Mouse (Mus musculus): ENCODE data around the gene Zfp933. TPM values are rescaled to one million over a fixed set of nuclear protein-coding genes. Genes with fewer than 3 reads are reported as not detected.
"Not testable (repeated sequence)": the region's sequence is repeated elsewhere in the genome, so short reads cannot be mapped to it uniquely, and the experiment has no call there.

Gene Zfp933
- polyA plus RNA-seq, 1 experiment, result 1.5 TPM

DNA sequence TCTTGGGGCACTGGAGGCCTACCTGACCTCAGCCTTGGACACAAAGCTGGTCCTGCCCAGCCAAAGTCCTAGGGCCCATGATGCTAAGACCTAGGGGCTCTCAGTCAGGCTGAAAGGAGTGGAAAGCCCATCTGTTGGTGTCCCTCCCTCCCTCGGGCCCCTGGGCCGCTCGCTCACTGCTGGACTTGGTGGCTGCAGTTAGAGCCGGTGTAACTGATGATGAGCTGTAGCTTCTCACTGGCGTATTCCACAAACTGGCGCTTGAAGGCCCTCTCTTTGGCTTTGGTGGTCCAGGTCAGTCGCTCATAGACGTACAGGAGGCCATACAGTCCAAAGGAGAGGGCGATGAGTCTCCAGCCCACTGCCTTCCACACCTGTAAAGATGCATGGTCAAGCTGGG lies 30.4 kb upstream of the Zfp933 start:
- Histone ChIP-seq H3K27ac (ENCODE audit: control insufficient read depth, insufficient read depth, low read length) (no peak overlapping the region), H3K27me3 (ENCODE audit: control insufficient read depth, insufficient read depth, low read length) (no peaks in the 10 kb centered on the region), H3K36me3 (ENCODE audit: control insufficient read depth, insufficient read depth, low read length) (peaks cover 55% of the 10 kb centered on the region), H3K4me1 (replicated peaks; ENCODE audit: control insufficient read depth, insufficient read depth, low read length) (no peaks in the 10 kb centered on the region; the same call in 1 of the 2 replicates), H3K4me3 (ENCODE audit: control insufficient read depth, insufficient read depth, low read length) (no peak overlapping the region)
- TF ChIP-seq CTCF (IDR thresholded peaks at IDR 0.05; ENCODE audit: borderline replicate concordance, control insufficient read depth, extremely low read depth, insufficient read depth, low read length, poor library complexity) (no peak), POLR2A (IDR thresholded peaks at IDR 0.05; ENCODE audit: control insufficient read depth, extremely low read depth, insufficient read depth, low read length, poor library complexity) (no peak)
- 95% methylated on average over 9 of the region's 9 CpGs for WGBS
- no peak for DNase-seq

DNA sequence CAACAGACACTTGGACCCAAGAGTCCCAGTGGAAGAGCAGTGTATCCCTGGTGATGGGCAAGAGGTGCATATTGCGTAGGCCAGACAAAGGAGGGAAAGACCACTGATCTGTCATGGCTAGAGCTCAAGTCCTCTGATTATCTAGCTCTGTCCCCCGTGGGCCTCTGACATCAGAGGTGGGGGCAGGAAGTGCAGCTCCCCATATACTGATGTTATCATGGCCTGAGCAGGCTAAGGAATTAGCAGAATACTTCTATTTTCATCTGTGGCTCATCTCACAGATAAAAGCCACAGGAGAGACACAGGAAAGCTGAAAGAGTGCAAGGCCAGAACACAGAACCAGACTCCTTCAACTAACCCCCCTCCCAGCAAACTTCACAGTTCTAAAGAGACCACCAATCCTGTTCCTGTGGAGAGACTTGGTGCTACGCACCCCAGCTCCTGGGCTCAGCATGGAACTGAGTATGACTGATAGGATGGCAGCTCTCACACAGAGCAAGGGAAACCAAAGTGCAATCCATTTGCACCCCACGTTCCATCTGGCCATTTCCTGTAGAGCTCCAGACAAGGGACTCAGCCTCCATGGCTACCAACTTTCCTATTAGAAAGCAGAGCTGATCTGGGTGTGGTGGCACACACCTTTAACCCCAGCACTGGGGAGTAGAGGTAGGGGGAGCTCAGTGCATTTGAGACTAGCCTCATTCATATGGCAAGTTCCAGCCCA lies 27.8 kb upstream of the Zfp933 start:
- 60% methylated on average over 4 of the region's 4 CpGs for WGBS
- H3K4me3 ChIP-seq (ENCODE audit: control insufficient read depth, insufficient read depth, low read length), result no peak overlapping the region
- H3K27me3 ChIP-seq (ENCODE audit: control insufficient read depth, insufficient read depth, low read length), result no peaks in the 10 kb centered on the region
- DNase-seq, result no peak
- TF ChIP-seq POLR2A (IDR thresholded peaks at IDR 0.05; ENCODE audit: control insufficient read depth, extremely low read depth, insufficient read depth, low read length, poor library complexity) (no peak), CTCF (IDR thresholded peaks at IDR 0.05; ENCODE audit: borderline replicate concordance, control insufficient read depth, extremely low read depth, insufficient read depth, low read length, poor library complexity) (no peak)
- H3K36me3 ChIP-seq (ENCODE audit: control insufficient read depth, insufficient read depth, low read length), result peaks cover 47% of the 10 kb centered on the region
- H3K27ac ChIP-seq (ENCODE audit: control insufficient read depth, insufficient read depth, low read length), result no peak overlapping the region
- H3K4me1 ChIP-seq (replicated peaks; ENCODE audit: control insufficient read depth, insufficient read depth, low read length), result no peaks in the 10 kb centered on the region; the same call in 1 of the 2 replicates

DNA sequence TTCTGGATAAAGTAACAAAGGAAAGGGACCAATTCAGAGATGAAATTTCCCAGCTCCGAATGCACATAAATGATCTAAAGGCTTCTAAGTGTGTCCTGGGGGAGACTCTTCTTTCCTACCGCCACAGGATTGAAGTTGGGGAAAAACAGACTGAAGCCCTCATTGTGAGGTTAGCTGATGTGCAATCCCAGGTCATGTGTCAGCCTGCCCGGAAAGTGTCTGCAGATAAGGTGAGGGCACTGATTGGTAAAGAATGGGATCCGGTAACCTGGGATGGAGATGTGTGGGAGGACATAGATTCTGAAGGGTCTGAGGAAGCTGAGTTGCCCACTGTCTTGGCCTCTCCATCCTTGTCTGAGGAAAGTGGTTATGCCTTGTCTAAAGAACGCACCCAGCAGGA lies 21.1 kb upstream of the Zfp933 start:
- TF ChIP-seq CTCF (IDR thresholded peaks at IDR 0.05; ENCODE audit: borderline replicate concordance, control insufficient read depth, extremely low read depth, insufficient read depth, low read length, poor library complexity), result no peak
- TF ChIP-seq POLR2A (IDR thresholded peaks at IDR 0.05; ENCODE audit: control insufficient read depth, extremely low read depth, insufficient read depth, low read length, poor library complexity), result no peak
- DNase-seq, result no peak
- Histone ChIP-seq H3K27me3 (ENCODE audit: control insufficient read depth, insufficient read depth, low read length) (no peaks in the 10 kb centered on the region), H3K4me3 (ENCODE audit: control insufficient read depth, insufficient read depth, low read length) (peak overlapping the region; percentile 81), H3K4me1 (replicated peaks; ENCODE audit: control insufficient read depth, insufficient read depth, low read length) (peaks cover 10% of the 10 kb centered on the region), H3K27ac (ENCODE audit: control insufficient read depth, insufficient read depth, low read length) (no peak overlapping the region), H3K36me3 (ENCODE audit: control insufficient read depth, insufficient read depth, low read length) (peaks cover 18% of the 10 kb centered on the region)
- WGBS, result 20% methylated on average over 5 of the region's 5 CpGs

DNA sequence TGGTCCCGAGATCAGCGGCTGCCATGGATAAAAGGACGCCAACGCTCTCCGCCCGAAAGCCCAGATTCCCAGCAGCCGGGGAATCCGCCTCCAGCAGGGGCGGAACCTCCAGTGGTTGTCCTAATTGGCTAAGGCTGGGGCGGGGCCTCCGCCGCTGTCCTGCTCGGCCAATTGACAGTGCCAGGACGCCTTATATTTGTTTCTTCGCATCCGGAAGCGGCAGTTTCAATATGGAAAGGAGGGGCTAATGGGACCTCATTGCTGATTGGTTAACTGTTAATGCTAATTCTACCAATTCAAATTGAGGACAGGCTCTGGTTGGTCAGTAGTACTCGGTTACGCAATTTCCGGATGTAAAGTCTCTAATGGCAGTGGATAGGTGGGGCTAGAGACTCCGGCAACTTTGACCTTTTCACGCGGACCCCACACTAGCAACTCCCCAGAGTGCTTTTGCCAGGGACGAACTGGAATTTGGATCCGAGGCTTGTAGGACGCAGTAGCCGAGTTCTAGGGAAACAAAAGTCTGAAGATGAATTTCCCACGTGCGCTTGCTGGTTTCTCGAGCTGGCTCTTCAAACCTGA lies 20.4 kb upstream of the Zfp933 start, which contains the start of the genes Miip and Fv1:
TSS of gene Miip (minus strand) at position 367 of the 582 bp plus-strand sequence.
TSS of gene Fv1 (plus strand) at position 530 of the 582 bp plus-strand sequence.
- Histone ChIP-seq H3K27me3 (ENCODE audit: control insufficient read depth, insufficient read depth, low read length) (no peaks in the 10 kb centered on the region), H3K4me1 (replicated peaks; ENCODE audit: control insufficient read depth, insufficient read depth, low read length) (peaks cover 10% of the 10 kb centered on the region), H3K36me3 (ENCODE audit: control insufficient read depth, insufficient read depth, low read length) (peaks cover 15% of the 10 kb centered on the region), H3K27ac (ENCODE audit: control insufficient read depth, insufficient read depth, low read length) (peak within 1 kb of the TSS; percentile 55), H3K4me3 (ENCODE audit: control insufficient read depth, insufficient read depth, low read length) (peak within 1 kb of the TSS; percentile 81)
- peak; percentile 90 for DNase-seq
- WGBS, result under 1% methylated on average over 30 of the region's 30 CpGs
- TF ChIP-seq POLR2A (IDR thresholded peaks at IDR 0.05; ENCODE audit: control insufficient read depth, extremely low read depth, insufficient read depth, low read length, poor library complexity) (peak; percentile 36; the same call in 1 of the 2 replicates), CTCF (IDR thresholded peaks at IDR 0.05; ENCODE audit: borderline replicate concordance, control insufficient read depth, extremely low read depth, insufficient read depth, low read length, poor library complexity) (0 out of 2 replicates have a peak, but pooled peaks have one; percentile 42)

DNA sequence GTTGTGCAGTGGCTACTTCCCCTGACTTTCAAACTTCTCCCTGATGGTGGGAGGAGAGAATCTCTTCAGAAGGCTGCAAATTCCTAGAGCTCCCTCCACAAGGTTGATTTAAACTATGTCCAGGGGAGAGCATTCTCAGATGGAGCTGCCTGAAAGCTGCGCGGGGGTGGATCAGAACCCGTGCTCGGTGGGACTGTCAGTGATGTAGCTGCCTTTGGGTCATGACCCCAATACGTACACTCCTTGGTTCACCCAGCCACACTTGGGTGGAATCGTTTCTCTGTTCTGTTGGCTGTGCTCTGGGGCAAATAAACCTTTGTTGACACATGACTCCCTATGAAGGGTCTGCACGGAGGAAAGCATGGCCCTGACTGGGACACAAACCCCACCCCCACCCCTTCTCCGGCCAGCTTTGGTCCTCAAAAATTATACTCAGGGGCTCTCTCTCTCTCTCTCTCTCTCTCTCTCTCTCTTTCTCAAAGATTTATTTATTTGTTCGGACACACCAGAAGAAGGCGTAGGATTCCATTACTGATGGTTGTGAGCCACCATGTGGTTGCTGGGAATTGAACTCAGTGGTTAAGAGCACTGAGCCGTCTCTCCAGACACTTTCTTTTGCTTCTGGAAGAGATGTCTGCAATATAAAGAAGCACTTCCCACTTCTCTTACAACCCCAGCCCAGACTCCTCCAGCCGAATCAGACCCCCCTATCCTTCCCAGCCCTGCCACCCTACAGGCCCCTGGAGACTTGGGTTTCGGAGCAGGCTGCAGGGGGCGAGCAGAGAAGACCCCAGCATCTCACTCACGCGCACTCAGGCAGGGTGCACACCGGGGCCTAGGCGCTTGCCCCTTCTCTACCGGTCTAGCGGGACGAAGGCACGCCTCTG lies 19.6 kb upstream of the Zfp933 start:
- TF ChIP-seq CTCF (IDR thresholded peaks at IDR 0.05; ENCODE audit: borderline replicate concordance, control insufficient read depth, extremely low read depth, insufficient read depth, low read length, poor library complexity) (no peak), POLR2A (IDR thresholded peaks at IDR 0.05; ENCODE audit: control insufficient read depth, extremely low read depth, insufficient read depth, low read length, poor library complexity) (no peak)
- peak overlapping the region; percentile 81 for H3K4me3 ChIP-seq (ENCODE audit: control insufficient read depth, insufficient read depth, low read length)
- peaks cover 10% of the 10 kb centered on the region for H3K4me1 ChIP-seq (replicated peaks; ENCODE audit: control insufficient read depth, insufficient read depth, low read length)
- peaks cover 11% of the 10 kb centered on the region; the same call in 1 of the 2 replicates for H3K36me3 ChIP-seq (ENCODE audit: control insufficient read depth, insufficient read depth, low read length)
- H3K27ac ChIP-seq (ENCODE audit: control insufficient read depth, insufficient read depth, low read length), result peak overlapping the region; percentile 33
- 11% methylated on average over 22 of the region's 22 CpGs for WGBS
- H3K27me3 ChIP-seq (ENCODE audit: control insufficient read depth, insufficient read depth, low read length), result no peaks in the 10 kb centered on the region
- no peak for DNase-seq

DNA sequence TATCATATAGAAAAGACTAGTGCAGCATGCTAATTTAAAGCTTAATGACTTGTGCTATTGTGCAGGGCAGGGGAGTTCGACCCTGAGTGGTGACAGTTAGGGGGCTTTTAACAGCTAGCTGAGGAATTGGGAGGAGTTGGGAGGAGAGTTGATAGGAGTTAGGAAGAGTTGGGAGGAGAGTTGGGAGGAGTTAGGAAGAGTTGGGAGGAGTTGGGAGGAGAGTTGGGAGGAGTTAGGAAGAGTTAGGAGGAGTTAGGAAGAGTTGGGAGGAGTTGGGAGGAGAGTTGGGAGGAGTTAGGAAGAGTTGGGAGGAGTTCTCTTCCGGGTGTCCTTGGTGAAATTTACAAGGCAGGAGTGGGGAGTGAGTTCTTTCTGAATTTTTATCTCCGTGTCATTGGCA lies 18.6 kb upstream of the Zfp933 start:
- H3K27me3 ChIP-seq (ENCODE audit: control insufficient read depth, insufficient read depth, low read length); H3K27ac ChIP-seq (ENCODE audit: control insufficient read depth, insufficient read depth, low read length); DNase-seq; H3K4me3 ChIP-seq (ENCODE audit: control insufficient read depth, insufficient read depth, low read length): not testable (repeated sequence)
- H3K4me1 ChIP-seq (replicated peaks; ENCODE audit: control insufficient read depth, insufficient read depth, low read length), result peaks cover 10% of the 10 kb centered on the region
- H3K36me3 ChIP-seq (ENCODE audit: control insufficient read depth, insufficient read depth, low read length), result peaks cover 21% of the 10 kb centered on the region
- WGBS, result 88% methylated on average over 3 of the region's 3 CpGs

Measured in thymus, adult 2 months (tissue).